Mouse (Mus musculus) T-helper 2 cell (primary cell): ENCODE data around the gene Naga.

ENCODE experiments used
- in situ Hi-C: fragments of 300-600 bp; cut with MboI, MseI; formaldehyde crosslinking; loops from one replicate; pipeline ENCODE4 v1.15.1; 2025; ENCODE audit warnings: high pct_unique_total_duplicates

Gene Naga

GRCm38 (mm10) chr15:82339634-82340254, 1.0 kb upstream of the Naga start:
- in situ Hi-C loops: loop anchor here (5.0 to 25.0 kb wide), 3 partner anchors 62 to 1752 kb away; no protein-coding TSS in a partner anchor

GRCm38 (mm10) chr15:82339150-82339549, 425 bp upstream of the Naga start:
- in situ Hi-C loops: loop anchor here (25.0 kb wide), 2 partner anchors 1252 to 1752 kb away; no protein-coding TSS in a partner anchor

DNA sequence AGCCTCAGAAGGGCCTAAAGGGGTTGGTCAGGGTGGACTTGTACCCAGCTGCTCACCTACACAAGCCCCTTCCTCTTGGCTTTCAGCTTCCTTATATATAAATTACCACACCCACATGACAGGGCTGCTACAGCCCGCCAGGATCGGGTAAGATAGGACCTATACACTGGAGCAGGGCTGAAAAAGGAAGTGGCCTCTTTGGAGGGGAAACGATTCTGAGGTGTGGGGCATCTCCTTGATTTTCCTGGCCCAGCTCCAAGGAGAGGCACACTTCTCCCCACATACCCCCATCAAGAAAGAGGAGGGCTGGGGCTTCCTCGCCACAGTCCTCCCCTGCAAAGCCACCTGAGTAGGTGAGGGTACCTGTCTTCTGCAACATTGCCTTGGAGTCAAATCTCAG, 850 bp downstream of the Naga start:
- in situ Hi-C loops: loop anchor here (25.0 kb wide), 2 partner anchors 1251 to 1751 kb away; no protein-coding TSS in a partner anchor

DNA sequence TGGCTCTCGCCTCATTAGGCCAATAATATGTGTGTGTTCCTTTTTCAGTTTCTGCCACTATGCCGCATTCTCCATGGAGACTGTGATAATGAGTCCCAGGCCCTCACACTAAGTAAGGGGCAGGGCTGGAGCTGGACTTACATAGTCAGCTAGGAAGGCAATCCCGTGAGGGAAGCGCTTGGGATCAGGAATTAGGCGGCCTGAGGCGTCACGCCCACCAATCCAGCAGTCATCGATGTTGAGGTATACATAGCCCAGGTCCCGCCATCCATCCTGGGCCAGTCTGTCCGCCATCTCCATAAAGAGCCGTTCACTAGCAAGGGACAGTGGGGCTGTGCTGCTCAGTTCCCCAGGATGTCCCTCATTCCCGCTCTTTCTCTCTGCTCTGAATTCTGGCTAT, 2.1 kb downstream of the Naga start:
- in situ Hi-C loops: loop anchor here (25.0 kb wide), 2 partner anchors 1249 to 1749 kb away; no protein-coding TSS in a partner anchor

DNA sequence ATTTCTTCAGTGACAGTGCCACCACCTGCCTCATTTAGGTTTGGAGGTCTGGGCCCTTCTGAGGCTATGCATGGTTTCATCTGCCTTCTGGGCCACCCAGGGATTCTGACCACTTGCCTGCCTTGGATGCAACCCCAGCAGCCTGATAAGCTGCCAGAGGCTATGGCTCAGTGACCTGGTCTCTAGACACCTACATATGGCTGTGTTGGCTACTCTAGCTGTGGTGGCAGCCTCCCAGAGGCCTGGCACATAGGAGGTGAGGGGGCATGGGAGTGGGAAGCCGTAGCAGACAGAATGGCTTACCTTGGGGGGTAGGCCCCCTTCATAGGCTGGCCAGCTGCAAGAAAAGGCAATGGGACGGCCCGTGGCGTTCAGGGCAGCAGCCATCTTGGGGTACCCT, 3.5 kb downstream of the Naga start:
- in situ Hi-C loops: loop anchor here (25.0 kb wide), 2 partner anchors 1248 to 1748 kb away; no protein-coding TSS in a partner anchor

GRCm38 (mm10) chr15:82325382-82325781, 13.3 kb downstream of the Naga start:
- in situ Hi-C loops: loop anchor here (25.0 kb wide), 2 partner anchors 1238 to 1738 kb away; no protein-coding TSS in a partner anchor

DNA sequence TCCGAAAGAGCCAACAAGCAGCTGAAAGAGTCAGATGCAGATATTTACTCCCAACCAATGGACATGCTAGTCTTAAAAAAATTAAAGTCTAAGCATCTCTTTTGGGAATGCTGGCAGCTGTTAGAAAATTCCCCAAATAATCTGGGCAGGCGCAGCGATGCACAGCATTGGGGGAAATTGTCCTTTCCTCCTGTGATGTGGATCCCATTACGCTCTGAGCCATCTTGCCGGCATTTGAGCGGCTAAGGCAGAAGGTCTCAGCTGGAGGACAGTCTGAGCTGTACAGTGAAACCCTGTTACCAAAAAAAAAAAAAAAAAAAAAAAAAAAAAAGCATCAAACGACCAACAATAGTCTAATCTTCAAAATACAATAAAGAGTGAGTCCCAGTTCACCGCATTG, 16.5 kb downstream of the Naga start:
- in situ Hi-C loops: no loop called here

DNA sequence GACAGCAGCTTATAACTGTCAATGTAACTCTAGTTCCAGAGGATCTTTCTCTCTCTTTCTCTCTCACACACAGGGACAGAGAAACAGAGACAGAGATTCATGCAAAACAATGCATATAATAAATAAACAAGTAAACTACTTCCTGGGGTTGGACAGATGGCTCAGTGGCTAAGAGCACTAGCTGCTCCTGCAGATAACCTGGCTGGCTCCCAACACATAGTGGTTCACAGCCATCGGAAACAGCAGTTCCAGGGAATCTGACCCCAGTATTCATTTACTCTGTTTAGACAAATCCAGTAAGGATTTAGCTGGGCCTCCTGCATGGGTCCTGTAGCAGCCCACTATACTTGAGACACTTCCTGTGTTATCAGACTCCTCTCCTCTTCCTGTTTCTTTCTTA, 19.1 kb downstream of the Naga start:
- in situ Hi-C loops: no loop called here

- in situ Hi-C loops: no loop called here
Measured at GRCm38 (mm10) chr15:82317839-82318238, 20.9 kb downstream of the Naga start.

DNA sequence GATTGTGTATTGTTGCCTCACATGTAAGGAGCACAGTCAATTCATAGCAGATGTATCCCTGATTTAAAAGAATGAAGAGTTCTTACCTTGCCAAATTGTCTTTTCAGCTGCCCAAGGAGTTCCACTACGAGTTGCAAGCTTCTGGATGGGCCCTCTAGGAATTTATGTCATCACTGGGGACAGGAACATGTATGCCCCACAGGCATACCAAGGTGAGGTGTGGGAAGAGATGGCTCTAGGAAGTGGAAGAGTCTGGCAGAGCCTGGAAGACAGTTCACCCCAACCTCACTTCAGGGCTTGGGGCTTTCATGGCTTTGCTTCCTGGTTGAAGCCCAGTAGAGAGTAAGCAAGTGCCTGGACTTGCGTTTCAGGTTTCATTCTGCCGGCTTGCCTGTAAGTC, 30.3 kb downstream of the Naga start:
- in situ Hi-C loops: no loop called here

- in situ Hi-C loops: no loop called here
Measured at GRCm38 (mm10) chr15:82307107-82307506, 31.6 kb downstream of the Naga start.

GRCm38 (mm10) chr15:82298764-82299561, 39.8 kb downstream of the Naga start, which contains the start of gene Wbp2nl:
Gene Wbp2nl (plus strand): TSS chr15:82298954.
- in situ Hi-C loops: no loop called here

DNA sequence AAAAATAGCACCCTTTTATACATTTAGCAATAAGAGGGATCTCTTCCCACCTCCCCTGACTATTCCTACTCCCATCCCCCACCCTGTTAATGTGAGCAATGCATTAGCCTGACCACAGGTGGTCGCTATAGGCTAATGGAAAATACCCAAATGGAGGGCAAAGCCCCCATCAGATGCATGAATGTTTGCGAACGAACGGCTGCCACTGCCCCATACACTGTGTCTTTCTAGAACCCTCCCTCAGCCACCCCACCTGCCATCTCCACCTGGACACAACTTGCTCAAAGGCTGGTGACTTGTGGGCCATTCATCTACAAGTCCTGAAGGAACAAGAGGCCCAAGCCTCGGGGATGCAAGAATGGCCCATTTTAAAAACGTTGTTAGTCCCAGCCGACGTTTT, 44.7 kb downstream of the Naga start:
- in situ Hi-C loops: no loop called here

DNA sequence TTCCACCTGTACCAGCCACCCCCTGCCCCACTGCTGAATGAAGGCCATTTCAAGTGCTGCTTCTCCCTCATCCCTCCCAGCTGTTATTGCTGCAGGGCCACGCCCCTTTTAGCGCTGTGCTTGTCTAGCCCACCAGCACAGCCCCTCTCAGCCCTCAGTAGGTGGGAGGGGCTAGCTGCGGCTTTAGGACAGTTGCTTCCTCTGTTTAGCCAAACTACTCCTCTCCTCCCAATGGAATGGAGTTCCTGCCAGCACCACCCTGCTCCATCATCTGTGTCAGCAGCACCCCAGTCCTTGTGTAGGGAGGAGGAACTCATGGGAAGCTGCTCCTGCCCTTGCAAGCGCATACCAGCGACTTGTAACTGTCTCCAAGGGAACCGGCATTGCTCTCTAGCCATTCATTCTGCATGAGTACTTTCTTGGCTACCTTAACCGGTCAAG, 45.4 kb downstream of the Naga start:
- in situ Hi-C loops: no loop called here

DNA sequence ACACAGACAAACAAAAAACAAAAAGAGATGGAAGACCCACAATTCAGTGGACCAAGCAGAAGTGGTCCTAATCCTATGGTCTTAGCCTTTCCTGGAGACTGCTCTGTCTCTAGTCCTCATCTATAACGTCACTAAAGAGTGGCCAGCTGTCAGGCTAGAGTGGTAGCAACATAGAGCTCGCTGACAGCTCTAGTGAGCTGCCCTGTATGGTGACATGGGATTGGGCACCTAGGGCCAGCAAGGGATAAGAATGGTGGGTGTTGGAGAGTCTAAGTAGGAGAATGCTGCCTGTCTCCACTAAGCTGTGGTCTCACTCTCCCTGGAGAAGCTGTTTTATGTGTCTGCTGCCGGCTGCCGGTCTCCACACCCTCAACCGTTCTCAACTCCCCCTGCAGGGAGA, 45.9 kb downstream of the Naga start:
- in situ Hi-C loops: no loop called here

DNA sequence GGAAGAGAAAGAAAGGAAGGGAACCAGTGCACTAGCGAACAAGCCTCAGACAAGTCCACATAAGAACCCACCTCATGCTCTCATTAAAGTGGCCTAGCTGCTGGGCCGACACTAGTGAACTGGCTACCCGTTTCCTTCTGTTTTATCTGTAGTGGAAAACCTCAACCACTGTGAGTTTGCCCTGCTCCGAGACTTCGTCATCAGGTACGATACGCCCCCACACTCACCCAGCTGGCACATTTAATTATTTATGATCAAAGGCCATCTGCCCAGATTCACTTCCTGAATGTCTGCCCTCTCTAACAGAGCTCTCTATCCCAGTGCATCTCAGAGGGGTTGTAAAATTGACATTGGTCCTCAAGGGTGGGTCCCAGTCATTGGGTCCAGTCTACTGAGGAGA, 48.5 kb downstream of the Naga start:
- in situ Hi-C loops: no loop called here

DNA sequence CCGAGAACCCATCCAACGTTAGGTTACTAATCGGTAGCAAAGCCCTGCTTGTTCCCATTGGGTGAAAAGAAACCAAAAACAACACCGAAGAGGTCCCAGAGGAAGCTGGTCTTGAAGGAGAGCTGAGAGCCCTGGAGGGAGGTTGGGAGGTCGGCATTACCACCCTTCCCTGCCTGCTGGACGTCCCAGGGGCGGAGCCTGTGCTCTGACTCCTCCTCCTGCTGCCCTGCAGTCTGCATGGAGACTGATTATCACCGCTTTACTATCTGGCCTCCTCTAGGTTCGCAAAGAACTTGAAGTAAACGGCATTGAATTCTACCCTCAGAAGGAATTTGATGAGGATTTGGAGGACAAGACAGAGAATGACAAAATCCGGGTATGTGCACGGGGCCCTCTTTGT, 52.6 kb downstream of the Naga start:
- in situ Hi-C loops: loop anchor here (10.0 kb wide), 1 partner anchor 489 kb away; no protein-coding TSS in a partner anchor

DNA sequence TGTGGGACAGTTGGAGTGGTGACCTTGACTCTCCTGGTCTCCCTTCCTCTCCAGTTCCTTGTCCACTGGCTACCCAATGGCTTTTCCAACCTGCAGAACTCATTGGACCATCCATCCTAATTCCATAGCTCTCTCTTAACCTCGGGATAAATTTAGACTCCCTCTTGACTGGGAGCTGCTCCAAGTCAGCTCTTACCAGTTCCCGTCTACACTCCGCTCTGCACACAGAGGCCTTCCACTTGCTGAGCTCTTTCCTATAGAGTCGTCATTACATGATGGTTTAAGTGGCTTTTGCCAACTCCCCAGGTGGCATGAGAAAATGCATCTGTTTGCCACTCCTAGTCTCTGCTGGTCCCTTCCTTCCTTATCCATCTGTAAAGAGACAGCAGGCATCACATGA, 58.1 kb downstream of the Naga start:
- in situ Hi-C loops: loop anchor here (10.0 kb wide), 1 partner anchor 494 kb away; no protein-coding TSS in a partner anchor
